Mouse (Mus musculus) E14TG2a.4 (cell line): ENCODE measurements around the gene Sp3.

ENCODE experiments used
- CTCF ChIP-seq: conservative IDR thresholded peaks from 2 replicates; pipeline ENCODE4 v1.5.1; 2014; ENCODE audit warnings: low read length
- NANOG ChIP-seq: IDR thresholded peaks from 2 replicates; pipeline ENCODE4 v1.6.1; 2014; ENCODE audit warnings: borderline replicate concordance, low read length, mixed read lengths
- POU5F1 ChIP-seq: IDR thresholded peaks from 2 replicates; pipeline ENCODE4 v1.6.1; 2014; ENCODE audit warnings: low read length, borderline replicate concordance

GRCm38 (mm10) chr2:73021046-73021445 is 40.8 kb upstream of the Sp3 start:
- TF ChIP-seq CTCF (no peak), POU5F1 (no peak), NANOG (no peak)
